Mouse (Mus musculus) thymus, adult 2 months (tissue): ENCODE data around the gene Lrfn2.

Experiments used
- CTCF ChIP-seq: fragments of 200-500 bp; IDR thresholded peaks from 2 replicates; pipeline ENCODE4 v1.5.1; 2012; ENCODE audit warnings: mild to moderate bottlenecking, control low read depth, low read length, moderate library complexity, borderline replicate concordance; ENCODE audit not compliant: control insufficient read depth, poor library complexity, insufficient read depth; ENCODE audit errors: extremely low read depth
- POLR2A ChIP-seq: fragments of 200-500 bp; IDR thresholded peaks from 2 replicates; pipeline ENCODE4 v1.6.1; 2012; ENCODE audit warnings: mild to moderate bottlenecking, low read length, control low read depth, moderate library complexity; ENCODE audit not compliant: control insufficient read depth, poor library complexity, insufficient read depth; ENCODE audit errors: extremely low read depth

DNA sequence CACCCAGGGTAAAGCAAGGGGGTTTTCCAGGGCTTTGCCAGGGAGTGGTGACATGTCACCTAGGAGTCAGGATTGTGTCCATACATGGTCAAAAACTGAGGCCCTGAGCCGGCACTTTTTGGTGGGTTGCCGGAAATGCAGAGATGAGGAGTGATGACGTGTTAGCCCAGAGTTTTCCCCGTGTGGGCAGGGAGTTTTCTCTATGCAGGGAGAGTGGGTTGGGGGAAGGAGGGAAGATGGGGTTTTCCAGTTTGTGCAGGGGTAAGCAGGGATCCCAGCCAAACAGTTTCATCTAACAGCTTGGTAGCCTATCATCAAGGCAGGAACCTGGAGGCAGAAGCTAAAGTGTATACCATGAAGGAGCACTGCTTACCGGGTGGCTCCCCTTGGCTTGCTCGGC is 83.2 kb downstream of the Lrfn2 start:
- TF ChIP-seq POLR2A (no peak), CTCF (no peak)
